Comparison of ENCODE assay signal across 9 mouse cellular contexts in genomic region chr12:75853559-75853958, GRCm38 (mm10). TPM values are rescaled to one million over a fixed set of nuclear protein-coding genes. Genes with fewer than 3 reads are reported as not detected.
A peak's percentile ranks its signal among the peaks of the same experiment; 100 is the strongest.
DNase-seq lines count a peak whose midpoint lies in the region; ATAC-seq lines count a peak whose summit lies in the region.
"Had no signal": no experiment of that assay in that cellular context is flagged by ENCODE, and none has a peak within 500 bp of the region (broad histone marks: within the 10 kb centered on the region; RNA-seq: fewer than 3 reads in every experiment).

No protein-coding gene starts in this region.

- no peak for ATAC-seq in heart, embryonic 12.5 days (ENCODE audit: insufficient number of reproducible peaks, low FRiP score)

- intact Hi-C loops in left cerebral cortex, postnatal 14 days (cut with DNase I) = no loop called here

- H3K36me3 ChIP-seq in heart, embryonic 12.5 days = no peaks in the 10 kb centered on the region
- H3K36me3 ChIP-seq: hindbrain, embryonic 15.5 days had no signal

- H3K9me3 ChIP-seq in heart, embryonic 12.5 days (replicated peaks) = no peaks in the 10 kb centered on the region
- H3K9me3 ChIP-seq: hindbrain, embryonic 15.5 days had no signal

- peak overlapping the region; percentile 63 for H3K4me2 ChIP-seq in heart, embryonic 12.5 days
- H3K4me2 ChIP-seq: hindbrain, embryonic 15.5 days had no signal

- H3K9ac ChIP-seq in heart, embryonic 12.5 days = 0 out of 2 replicates have a peak overlapping the region, but pooled peaks have one; percentile 36
- H3K9ac ChIP-seq: hindbrain, embryonic 15.5 days had no signal

- H3K4me1 ChIP-seq in heart, embryonic 12.5 days (replicated peaks) = peaks cover 62% of the 10 kb centered on the region
- H3K4me1 ChIP-seq: hindbrain, embryonic 15.5 days had no signal

- peak; percentile 57 for DNase-seq in ovary, adult 18-20 months (ENCODE audit: low spot score)
- DNase-seq in ovary, postnatal 10 days (ENCODE audit: low spot score) = no peak
- peak; percentile 84 to 93 for DNase-seq in kidney, postnatal 36 days
- peak; percentile 76 for DNase-seq in skeletal muscle tissue, adult 2 months (ENCODE audit: low read depth, low spot score)
- no peak for DNase-seq in cerebellum, postnatal 25 days
- DNase-seq in embryo, embryonic 9.5 days (ENCODE audit: extremely low spot score) = no peak
- no peak for DNase-seq in left cerebral cortex, postnatal 14 days (ENCODE audit: low spot score in 2 of 2)

- peak overlapping the region; percentile 85 for H3K27ac ChIP-seq in heart, embryonic 12.5 days (ENCODE audit: poor library complexity, severe bottlenecking)

- H3K27me3 ChIP-seq in heart, embryonic 12.5 days (replicated peaks) = no peaks in the 10 kb centered on the region
- H3K27me3 ChIP-seq: hindbrain, embryonic 15.5 days had no signal

- H3K4me3 ChIP-seq in heart, embryonic 12.5 days = peak overlapping the region; percentile 6; the same call in 1 of the 2 replicates
- H3K4me3 ChIP-seq: hindbrain, embryonic 15.5 days had no signal

- 16% methylated on average over 8 of the region's 8 CpGs for WGBS in heart, embryonic 12.5 days

RNA-seq across cellular contexts. Expression of gene Syne2, which starts 35.6 kb away (rescaled TPM):
- 63.7 and 65.4 TPM in 2 replicates for polyA plus RNA-seq in heart, embryonic 12.5 days (2016; fragmentation: Nextera tagmentation; extraction: Ambion mirVana)
- 10 to 100 TPM; 21.6 to 22.7 TPM for total RNA-seq in left cerebral cortex, postnatal 14 days (2021)

Comparison
In these comparisons a context has a peak if more than half of its experiments do, and no peak if none do; other contexts are left out.
1. DNase-seq: peak in ovary, adult 18-20 months (single experiment), kidney, postnatal 36 days (2 of 2) and skeletal muscle tissue, adult 2 months (single experiment); none in ovary, postnatal 10 days (single experiment), cerebellum, postnatal 25 days (0 of 2), embryo, embryonic 9.5 days (single experiment) and left cerebral cortex, postnatal 14 days (0 of 2).